Comparison of ENCODE assay signal across 21 mouse cellular contexts in the genomic region with DNA sequence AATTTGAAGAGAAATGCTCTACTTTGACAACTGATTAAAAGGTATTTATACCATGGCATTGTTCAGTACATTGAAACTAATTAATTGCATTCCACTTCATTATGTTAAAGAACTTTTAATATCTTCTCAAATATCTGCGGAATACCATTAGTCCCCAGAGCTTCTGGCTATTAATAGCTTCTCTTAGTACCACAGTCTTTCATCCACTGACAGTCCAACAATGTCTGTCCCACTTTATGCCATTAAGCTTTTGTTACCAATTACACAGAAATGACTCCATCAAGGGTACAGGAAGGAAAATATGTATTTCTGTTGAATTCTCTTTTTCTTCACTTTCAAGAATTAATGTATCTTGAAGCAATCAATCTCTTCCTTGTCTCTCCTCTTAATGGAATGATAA.
"Had no signal": no experiment of that assay in that cellular context is flagged by ENCODE, and none has a peak within 500 bp of the region (broad histone marks: within the 10 kb centered on the region; RNA-seq: fewer than 3 reads in every experiment).

No protein-coding gene starts in this region.

- H3K27me3 ChIP-seq: kidney, embryonic 15.5 days; limb, embryonic 12.5 days; limb, embryonic 15.5 days; midbrain, embryonic 12.5 days; stomach, embryonic 15.5 days had no signal

- ATAC-seq: liver, postnatal 0 days; lung, postnatal 0 days; midbrain, embryonic 16.5 days had no signal

- H3K36me3 ChIP-seq: kidney, embryonic 15.5 days; limb, embryonic 12.5 days; limb, embryonic 15.5 days; midbrain, embryonic 12.5 days; stomach, embryonic 15.5 days had no signal

- H3K4me2 ChIP-seq: kidney, embryonic 15.5 days; limb, embryonic 12.5 days; limb, embryonic 15.5 days; liver, embryonic 11.5 days; lung, embryonic 14.5 days; midbrain, embryonic 12.5 days; stomach, embryonic 15.5 days had no signal

- DNase-seq: kidney, adult 8-10 months; kidney, postnatal 10 days; kidney, postnatal 36 days; layer of hippocampus, postnatal 36 days; left cerebral cortex, postnatal 4 days; liver, postnatal 0 days; lung, embryonic 14.5 days; right cerebral cortex, postnatal 25 days; spleen, adult 18-20 months; thymus, postnatal 25 days had no signal

- H3K4me1 ChIP-seq: kidney, embryonic 15.5 days; limb, embryonic 12.5 days; limb, embryonic 15.5 days; midbrain, embryonic 12.5 days; stomach, embryonic 15.5 days had no signal

- H3K9ac ChIP-seq: kidney, embryonic 15.5 days; limb, embryonic 12.5 days; limb, embryonic 15.5 days; liver, embryonic 14.5 days; liver, postnatal 0 days; lung, embryonic 14.5 days; midbrain, embryonic 12.5 days; stomach, embryonic 15.5 days had no signal

- H3K27ac ChIP-seq: kidney, embryonic 15.5 days; left cerebral cortex, adult 2 months; limb, embryonic 12.5 days; limb, embryonic 15.5 days; liver, embryonic 14.5 days; macrophage; midbrain, embryonic 12.5 days; stomach, embryonic 15.5 days had no signal

- H3K4me3 ChIP-seq: kidney, embryonic 15.5 days; left cerebral cortex, adult 2 months; limb, embryonic 12.5 days; limb, embryonic 15.5 days; midbrain, embryonic 12.5 days; stomach, embryonic 15.5 days had no signal

- H3K9me3 ChIP-seq: kidney, embryonic 15.5 days; limb, embryonic 12.5 days; limb, embryonic 15.5 days; midbrain, embryonic 12.5 days; stomach, embryonic 15.5 days had no signal
